Mouse (Mus musculus): ENCODE measurements at regions not wholly inside any gene's neighbourhood (a gene's known extent, or its start where the extent isn't known, plus 50 kb on each side); places are given as distances from the start of the nearest gene placed in this dataset.
A peak's percentile ranks its signal among the peaks of the same experiment; 100 is the strongest.

GRCm38 (mm10) chr8:66756639-66757038 is 59.6 kb downstream of the Npy1r start:
- no peak for DNase-seq (ENCODE audit: extremely low spot score, low read depth, low spot score)

DNA sequence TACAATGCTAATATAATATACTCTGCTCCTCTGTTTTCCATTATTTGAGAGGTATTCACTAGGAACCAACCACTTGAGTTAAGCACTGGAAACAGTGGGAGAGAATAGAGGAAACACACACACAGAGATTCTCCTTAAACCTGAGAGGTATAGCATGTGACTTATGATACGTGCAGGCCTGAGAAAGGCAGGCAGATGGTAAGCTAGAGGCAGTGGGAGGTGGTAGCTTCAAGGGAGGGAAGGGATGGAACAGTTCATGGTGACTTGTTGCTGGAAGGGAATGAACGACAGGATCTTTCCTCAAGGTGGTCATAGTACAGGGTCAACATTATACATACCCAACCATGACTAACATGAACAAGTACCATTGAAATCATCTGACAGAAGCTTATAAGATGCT is 60.8 kb downstream of the Npy1r start:
- no peak for DNase-seq (ENCODE audit: extremely low spot score, low read depth, low spot score)

DNA sequence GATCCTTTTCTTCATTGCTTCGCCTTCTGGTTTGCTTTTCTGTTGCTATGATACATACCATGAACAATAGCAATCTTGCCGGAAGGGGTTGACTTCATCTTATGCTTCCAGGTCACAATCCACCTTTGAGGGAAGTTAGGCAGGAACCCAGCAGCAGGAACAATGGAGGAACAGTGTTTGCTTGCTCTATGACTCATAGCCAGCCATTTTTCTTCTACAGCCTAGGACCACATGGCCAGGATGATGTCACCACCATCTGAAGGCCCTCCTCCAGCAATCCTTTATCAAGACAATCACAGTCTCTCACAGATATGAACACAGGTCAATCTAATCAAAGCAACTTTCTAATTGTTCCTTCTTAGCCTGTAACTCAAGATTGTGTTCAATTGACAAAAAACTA is 61.5 kb downstream of the Npy1r start:
- no peak for DNase-seq (ENCODE audit: extremely low spot score, low read depth, low spot score)

- DNase-seq (ENCODE audit: extremely low spot score, low read depth, low spot score) = no peak
These were observed 62.7 kb downstream of the Npy1r start for GRCm38 (mm10) chr8:66759716-66760115.

- DNase-seq (ENCODE audit: extremely low spot score, low read depth, low spot score) = no peak
These were observed 64.1 kb downstream of the Npy1r start for GRCm38 (mm10) chr8:66760958-66761583.

GRCm38 (mm10) chr8:66764992-66765528 is 68.1 kb downstream of the Npy1r start:
- no peak for DNase-seq (ENCODE audit: extremely low spot score, low read depth, low spot score)

GRCm38 (mm10) chr8:66768379-66768969 is 71.5 kb downstream of the Npy1r start:
- no peak for DNase-seq (ENCODE audit: extremely low spot score, low read depth, low spot score)

- DNase-seq (ENCODE audit: extremely low spot score, low read depth, low spot score) = no peak
These were observed 74.1 kb downstream of the Npy1r start for GRCm38 (mm10) chr8:66771111-66771510.

DNA sequence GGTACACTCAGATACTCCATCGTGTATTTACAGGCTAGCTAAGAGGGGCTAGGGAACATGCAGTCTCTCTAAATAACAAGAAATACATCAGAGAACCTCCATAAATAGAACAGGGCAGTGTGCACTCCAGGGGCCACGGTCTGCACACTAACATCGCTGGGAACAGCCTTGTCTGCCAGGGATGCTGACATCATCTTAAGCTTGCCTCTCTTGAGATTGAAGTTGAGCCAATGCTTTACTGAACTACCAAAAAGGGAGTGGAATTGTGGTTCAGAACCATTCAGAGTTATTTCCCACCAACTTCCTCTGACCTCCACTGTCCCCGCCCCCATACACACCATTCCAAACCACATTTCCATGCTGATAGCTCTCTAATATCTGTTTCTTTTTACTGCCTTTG is 75.7 kb downstream of the Npy1r start:
- DNase-seq (ENCODE audit: extremely low spot score, low read depth, low spot score) = no peak

DNA sequence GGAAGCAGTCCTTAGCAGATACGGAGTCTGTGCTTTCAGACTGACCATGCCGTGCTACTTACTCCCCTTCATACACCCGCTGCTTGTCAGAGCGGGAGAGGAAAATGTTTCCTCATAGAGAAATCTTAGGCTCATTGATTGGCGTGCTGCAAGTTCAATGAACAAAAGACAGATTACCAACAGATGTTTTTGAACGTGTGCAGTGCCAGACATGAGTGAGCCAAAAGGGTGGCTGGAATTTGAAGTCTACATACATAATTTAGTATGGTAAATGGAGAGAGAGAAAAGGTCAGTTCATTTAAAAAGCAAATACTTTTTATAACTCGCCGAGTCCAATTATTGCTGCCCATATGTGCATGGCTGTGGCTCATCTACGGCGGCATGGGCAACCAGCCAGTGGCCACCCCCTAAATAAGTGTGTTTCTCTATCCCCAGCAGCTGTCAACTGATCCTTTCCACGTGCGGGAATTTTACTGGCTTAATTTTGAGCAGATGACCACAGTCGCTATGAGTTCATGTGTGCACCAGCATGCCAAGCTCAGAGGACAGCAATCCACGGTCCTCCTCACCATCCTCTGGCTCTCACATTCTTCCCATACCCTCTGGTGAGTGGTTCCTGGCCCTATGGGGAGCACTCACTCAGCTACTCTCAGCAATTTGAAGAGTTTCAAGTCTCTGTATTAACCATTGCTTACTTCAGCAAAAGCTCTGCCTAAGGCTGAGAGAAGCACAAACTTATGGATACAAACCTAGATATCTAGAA is 80.3 kb downstream of the Npy1r start:
- peak; percentile 31 for DNase-seq (ENCODE audit: extremely low spot score, low read depth, low spot score)

GRCm38 (mm10) chr8:66779622-66780021 is 80.4 kb upstream of the Naf1 start:
- DNase-seq (ENCODE audit: extremely low spot score, low read depth, low spot score) = no peak

DNA sequence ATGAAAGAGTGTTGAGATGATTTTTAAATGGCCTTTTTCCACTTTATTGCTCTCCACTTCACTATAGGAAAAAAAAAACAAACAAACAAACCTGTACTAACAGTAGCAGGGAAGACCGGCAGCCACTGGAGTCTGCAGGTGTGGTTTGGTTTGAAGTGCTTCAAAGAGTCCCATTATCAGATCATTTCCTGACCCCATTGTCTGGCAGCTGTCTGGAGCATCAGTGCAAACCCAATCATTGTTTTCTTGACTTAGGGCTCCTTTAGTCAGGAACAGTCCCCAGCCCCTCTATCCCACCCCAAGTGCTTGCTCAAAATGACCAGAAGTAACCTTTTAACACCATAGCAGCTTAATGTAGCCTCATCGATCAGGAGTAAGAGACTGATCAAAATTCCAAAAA is 77.4 kb upstream of the Naf1 start:
- DNase-seq (ENCODE audit: extremely low spot score, low read depth, low spot score) = no peak

- DNase-seq (ENCODE audit: extremely low spot score, low read depth, low spot score) = no peak
These were observed 74.0 kb upstream of the Naf1 start for GRCm38 (mm10) chr8:66785996-66786395.
